Mouse (Mus musculus): Measurements from ENCODE around the gene Apoe.

DNA sequence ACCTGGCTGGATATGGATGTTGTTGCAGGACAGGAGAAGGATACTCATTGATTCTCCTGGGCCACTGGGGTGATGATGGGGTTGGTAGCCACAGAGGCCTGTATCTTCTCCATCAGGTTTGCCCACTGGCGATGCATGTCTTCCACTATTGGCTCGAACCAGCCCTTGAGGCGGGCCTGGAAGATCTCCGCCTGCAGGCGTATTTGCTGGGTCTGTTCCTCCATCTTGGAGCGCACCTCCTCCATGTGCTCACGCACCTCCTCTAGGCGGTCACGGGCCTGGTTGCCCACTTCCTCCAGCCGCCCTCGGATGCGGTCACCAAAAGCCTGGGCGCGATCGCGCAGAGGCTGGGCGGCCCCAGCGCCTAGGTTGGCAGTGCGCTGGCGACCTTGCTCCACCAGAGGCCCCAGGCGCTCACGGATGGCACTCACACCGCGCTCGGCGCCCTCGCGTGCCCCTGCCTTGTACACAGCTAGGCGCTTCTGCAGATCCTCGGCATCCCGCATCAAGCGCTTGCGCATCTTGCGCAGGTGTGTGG, 2.6 kb downstream of the Apoe start:
- no peak for TF ChIP-seq POLR2A (IDR thresholded peaks at IDR 0.05; ENCODE audit: borderline replicate concordance, low read depth, low read length)
- TF ChIP-seq CTCF (IDR thresholded peaks at IDR 0.05; ENCODE audit: low read depth, low read length) = no peak
